Mouse (Mus musculus): ENCODE measurements around the gene Dcbld1. TPM values are rescaled to one million over a fixed set of nuclear protein-coding genes. Genes with fewer than 3 reads are reported as not detected.
"Not testable (repeated sequence)": the region's sequence is repeated elsewhere in the genome, so short reads cannot be mapped to it uniquely, and the experiment has no call there.

The Dcbld1 gene
- polyA plus RNA-seq, 1 experiment from 2014 or later: 4.8 TPM

DNA sequence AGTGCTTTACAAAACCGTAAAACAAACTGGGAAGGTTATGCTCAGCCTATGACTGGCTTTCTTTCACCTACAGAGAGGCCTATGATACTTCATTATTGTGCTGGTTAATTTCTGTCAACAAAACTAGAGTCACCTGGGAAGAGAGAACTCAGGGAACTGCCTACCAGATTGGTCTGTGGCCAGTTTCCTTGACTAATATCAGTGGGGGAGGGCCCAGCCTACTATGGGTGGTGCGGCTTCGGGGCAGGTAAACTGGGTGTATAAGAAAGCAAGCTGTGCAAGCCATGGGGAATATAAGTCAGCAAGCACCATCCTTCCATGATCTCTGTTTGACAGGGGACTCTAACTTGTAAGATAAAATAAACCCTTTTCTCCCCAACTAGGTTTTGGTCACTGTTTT is 47.2 kb downstream of the Dcbld1 start:
- H3K9ac ChIP-seq: no peak overlapping the region
- H3K27ac ChIP-seq: no peak overlapping the region
- H3K27me3 ChIP-seq: no peaks in the 10 kb centered on the region
- H3K9me3 ChIP-seq (replicated peaks): no peaks in the 10 kb centered on the region
- no peak overlapping the region for H3K4me2 ChIP-seq
- H3K4me1 ChIP-seq (replicated peaks): no peaks in the 10 kb centered on the region; the same call in 1 of the 2 replicates
- DNase-seq (no peak), ATAC-seq (ENCODE audit: low read depth) (no peak)
- H3K36me3 ChIP-seq: no peaks in the 10 kb centered on the region; the same call in 1 of the 2 replicates
- H3K4me3 ChIP-seq (replicated peaks): no peak overlapping the region
- WGBS (ENCODE audit: insufficient replicate concordance): 76% methylated on average over 3 of the region's 3 CpGs

DNA sequence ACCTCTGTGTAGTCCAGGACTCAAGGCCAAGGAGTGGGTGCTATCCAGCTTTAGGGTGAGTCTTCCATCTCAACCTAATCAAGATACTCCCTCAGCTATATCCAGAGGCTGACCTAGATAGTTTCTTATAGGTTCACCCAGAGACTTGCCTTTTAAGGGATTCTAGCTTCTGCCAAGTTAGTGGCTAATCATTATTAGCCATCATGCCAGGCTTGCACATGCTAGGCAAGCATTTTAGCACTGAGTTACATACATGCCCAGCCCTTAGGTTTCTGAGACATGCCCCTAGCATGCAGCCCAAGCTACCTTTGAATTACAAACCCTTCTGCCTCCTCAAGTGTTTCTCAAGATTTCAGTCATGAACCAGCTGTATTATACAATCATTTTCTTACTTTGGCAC is 47.9 kb downstream of the Dcbld1 start:
- Histone ChIP-seq H3K36me3 (no peaks in the 10 kb centered on the region; the same call in 1 of the 2 replicates), H3K27ac (no peak overlapping the region), H3K9ac (no peak overlapping the region), H3K27me3 (no peaks in the 10 kb centered on the region), H3K9me3 (replicated peaks) (no peaks in the 10 kb centered on the region), H3K4me3 (replicated peaks) (no peak overlapping the region), H3K4me2 (no peak overlapping the region), H3K4me1 (replicated peaks) (no peaks in the 10 kb centered on the region; the same call in 1 of the 2 replicates)
- ATAC-seq (ENCODE audit: low read depth) (no peak), DNase-seq (no peak)

DNA sequence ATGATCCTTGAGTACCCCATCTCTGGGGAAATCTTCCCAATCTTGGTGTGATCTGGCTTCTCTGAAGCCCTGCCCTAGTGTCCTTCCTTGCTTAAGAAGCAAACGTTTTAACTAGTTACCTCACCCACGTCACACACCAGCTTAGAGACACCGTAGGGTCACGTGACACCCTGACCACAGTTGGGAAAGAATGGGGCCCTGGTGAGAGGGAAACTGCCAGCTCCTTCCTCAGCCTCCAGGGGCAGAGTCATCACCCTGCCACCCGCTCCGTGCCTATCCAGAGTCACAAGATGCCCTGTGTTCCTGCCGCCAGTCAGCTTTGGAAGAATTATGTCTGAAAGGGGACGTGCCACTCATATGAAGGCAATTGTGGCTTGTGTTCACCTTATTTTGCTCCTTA is 51.2 kb downstream of the Dcbld1 start:
- Histone ChIP-seq H3K4me3 (replicated peaks) (no peak overlapping the region), H3K9ac (no peak overlapping the region), H3K4me1 (replicated peaks) (no peaks in the 10 kb centered on the region; the same call in 1 of the 2 replicates), H3K9me3 (replicated peaks) (no peaks in the 10 kb centered on the region), H3K27me3 (no peaks in the 10 kb centered on the region), H3K4me2 (no peak overlapping the region), H3K27ac (no peak overlapping the region), H3K36me3 (no peaks in the 10 kb centered on the region; the same call in 1 of the 2 replicates)
- DNase-seq (no peak), ATAC-seq (ENCODE audit: low read depth) (peak; percentile 41; the same call in 1 of the 2 replicates)
- WGBS (ENCODE audit: insufficient replicate concordance): 27% methylated on average over 8 of the region's 8 CpGs

DNA sequence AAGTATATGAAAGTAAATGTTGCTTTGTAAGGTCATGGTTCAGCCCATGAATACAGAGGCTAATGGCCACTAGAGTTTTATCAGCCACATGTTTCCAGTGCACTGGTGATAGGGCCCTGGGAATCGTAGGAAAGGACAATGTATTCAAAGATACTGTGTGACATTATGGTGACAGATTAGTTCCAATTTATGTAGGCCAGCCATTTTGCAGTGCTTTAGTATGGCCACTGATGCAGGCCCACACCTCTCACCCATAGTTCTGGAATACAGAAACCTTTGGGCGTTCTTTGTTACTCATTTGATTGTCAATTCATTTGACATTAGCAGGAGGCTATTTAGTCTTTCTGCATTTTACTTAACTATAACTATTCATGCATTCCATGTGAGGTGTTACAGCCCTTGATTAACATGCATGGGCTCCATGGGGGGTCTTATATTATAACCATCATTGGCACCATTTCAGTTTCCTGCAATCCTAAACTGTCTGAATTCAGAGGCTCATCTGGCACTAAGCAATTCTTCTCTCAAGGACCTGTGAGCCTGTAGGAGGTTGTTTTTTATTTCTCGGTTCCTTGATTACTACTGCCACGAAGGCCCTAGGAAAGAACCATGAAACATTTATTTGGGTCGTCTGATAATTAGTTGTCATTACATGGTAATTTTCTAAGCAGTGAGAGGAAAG is 54.6 kb downstream of the Dcbld1 start:
- no peak for ATAC-seq (ENCODE audit: low read depth)

DNA sequence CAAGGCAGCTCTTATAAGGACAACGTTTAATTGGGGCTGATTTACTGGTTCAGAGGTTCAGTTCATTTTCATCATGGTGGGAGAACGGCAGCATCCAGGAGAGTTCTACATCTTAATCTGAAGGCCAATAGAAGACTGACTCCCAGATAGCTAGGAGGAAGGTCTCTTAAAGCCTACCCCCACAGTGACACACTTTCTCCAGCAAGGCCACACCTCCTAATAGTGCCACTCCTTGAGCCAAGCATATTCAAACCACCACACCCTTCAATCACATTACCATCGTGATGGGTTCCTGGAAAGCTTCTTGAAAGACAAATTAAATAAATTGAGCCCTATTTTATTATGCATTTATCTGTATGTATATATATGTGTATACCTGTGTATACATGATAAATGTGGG is 55.8 kb downstream of the Dcbld1 start:
- WGBS (ENCODE audit: insufficient replicate concordance): 64% methylated on average over 3 of the region's 3 CpGs

More for the DNA sequence above, 54.6 kb downstream of the Dcbld1 start:
- DNase-seq: no peak
- no peaks in the 10 kb centered on the region for H3K9me3 ChIP-seq (replicated peaks)
- H3K36me3 ChIP-seq: no peaks in the 10 kb centered on the region
- no peak overlapping the region for H3K9ac ChIP-seq
- WGBS (ENCODE audit: insufficient replicate concordance): 55% methylated on average over 5 of the region's 5 CpGs
- H3K27ac ChIP-seq: no peak overlapping the region
- no peak overlapping the region for H3K4me3 ChIP-seq (replicated peaks)
- no peak overlapping the region for H3K4me2 ChIP-seq
- H3K4me1 ChIP-seq (replicated peaks): no peaks in the 10 kb centered on the region; the same call in 1 of the 2 replicates
- no peaks in the 10 kb centered on the region for H3K27me3 ChIP-seq

DNA sequence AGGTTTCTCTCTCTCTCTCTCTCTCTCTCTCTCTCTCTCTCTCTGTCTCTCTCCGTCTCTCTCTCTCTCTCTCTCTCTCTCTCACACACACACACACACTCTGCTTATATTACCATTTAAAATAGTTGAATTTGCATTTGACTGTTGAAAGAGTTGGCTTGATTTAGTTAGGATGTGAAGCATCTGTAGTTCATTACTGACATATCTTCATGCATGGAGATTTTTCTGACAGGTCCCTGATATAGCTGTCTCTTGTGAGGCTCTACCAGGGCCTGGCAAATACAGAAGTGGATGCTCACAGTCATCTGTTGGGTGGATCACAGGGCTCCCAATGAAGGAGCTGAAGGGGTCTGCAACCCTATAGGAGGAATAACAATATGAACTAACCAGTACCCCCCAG is 59.0 kb downstream of the Dcbld1 start:
- H3K4me2 ChIP-seq; H3K27me3 ChIP-seq; H3K9me3 ChIP-seq (replicated peaks); H3K4me1 ChIP-seq (replicated peaks); H3K4me3 ChIP-seq (replicated peaks); H3K36me3 ChIP-seq; ATAC-seq (ENCODE audit: low read depth); H3K9ac ChIP-seq; DNase-seq; H3K27ac ChIP-seq: not testable (repeated sequence)
- 52% methylated on average over 1 of the region's 1 CpGs for WGBS (ENCODE audit: insufficient replicate concordance)

More for the DNA sequence above, 55.8 kb downstream of the Dcbld1 start:
- no peaks in the 10 kb centered on the region; the same call in 1 of the 2 replicates for H3K4me1 ChIP-seq (replicated peaks)
- DNase-seq (no peak), ATAC-seq (ENCODE audit: low read depth) (no peak)
- H3K27ac ChIP-seq: no peak overlapping the region
- no peaks in the 10 kb centered on the region for H3K36me3 ChIP-seq
- no peak overlapping the region for H3K4me2 ChIP-seq
- no peak overlapping the region for H3K4me3 ChIP-seq (replicated peaks)
- H3K27me3 ChIP-seq: no peaks in the 10 kb centered on the region
- H3K9me3 ChIP-seq (replicated peaks): no peaks in the 10 kb centered on the region
- H3K9ac ChIP-seq: no peak overlapping the region

DNA sequence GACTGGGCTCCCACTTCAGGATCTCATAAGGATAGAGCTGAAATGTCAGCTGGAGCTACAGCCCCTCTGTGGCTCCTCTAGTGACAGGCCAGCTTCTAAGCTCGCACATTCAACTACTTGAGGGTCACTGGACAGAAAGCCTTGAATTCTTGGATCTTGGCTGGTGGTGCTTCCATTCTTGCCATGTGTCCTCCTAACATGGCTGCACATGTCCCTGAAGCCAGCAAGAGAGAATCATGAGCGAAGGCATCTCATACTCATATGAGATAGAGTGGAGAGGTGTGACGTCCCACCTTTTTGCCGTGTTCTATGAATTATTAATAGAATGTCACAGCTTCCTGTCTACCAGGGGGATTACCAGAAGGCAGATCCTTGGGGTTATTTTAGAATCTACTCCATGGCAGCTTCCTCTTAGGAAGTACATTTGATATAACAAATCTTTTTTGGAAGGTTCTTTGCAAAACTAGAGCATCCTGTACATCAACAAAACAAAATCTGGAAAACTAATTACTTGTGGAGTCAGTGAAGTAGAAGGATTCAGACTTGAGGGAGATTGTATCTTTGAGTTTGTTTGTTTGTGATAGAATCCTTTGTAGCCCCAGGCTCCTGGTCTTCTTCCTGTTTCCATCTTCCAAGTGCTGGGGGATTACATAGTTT is 60.6 kb downstream of the Dcbld1 start:
- Histone ChIP-seq H3K4me2 (no peak overlapping the region), H3K4me1 (replicated peaks) (no peaks in the 10 kb centered on the region; the same call in 1 of the 2 replicates), H3K4me3 (replicated peaks) (no peak overlapping the region), H3K9ac (no peak overlapping the region), H3K27ac (no peak overlapping the region), H3K36me3 (no peaks in the 10 kb centered on the region), H3K9me3 (replicated peaks) (no peaks in the 10 kb centered on the region), H3K27me3 (no peaks in the 10 kb centered on the region)
- 71% methylated on average over 4 of the region's 4 CpGs for WGBS (ENCODE audit: insufficient replicate concordance)
- no peak for ATAC-seq (ENCODE audit: low read depth)
- no peak for DNase-seq

DNA sequence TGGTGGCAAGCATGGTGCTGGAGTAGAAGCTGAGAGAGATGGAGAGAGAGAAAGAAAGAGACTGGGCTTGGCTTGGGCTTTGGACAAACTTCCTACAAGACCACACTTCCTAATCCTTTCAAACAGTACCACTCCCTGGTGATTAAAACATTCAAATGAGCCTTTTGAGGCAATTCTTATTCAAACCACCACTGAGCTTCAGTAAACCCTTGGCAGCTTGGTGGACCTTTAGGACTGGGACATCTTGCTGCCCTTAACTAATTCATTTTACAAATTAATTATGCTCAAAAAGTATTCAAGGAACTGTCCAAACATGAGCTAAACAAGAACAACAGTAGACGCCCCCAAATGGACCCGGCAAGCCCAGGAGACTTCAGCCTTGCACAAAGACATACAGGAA is 62.5 kb downstream of the Dcbld1 start:
- Histone ChIP-seq H3K27me3 (no peaks in the 10 kb centered on the region), H3K4me3 (replicated peaks) (no peak overlapping the region), H3K9ac (no peak overlapping the region), H3K9me3 (replicated peaks) (no peaks in the 10 kb centered on the region), H3K27ac (no peak overlapping the region), H3K36me3 (no peaks in the 10 kb centered on the region), H3K4me2 (no peak overlapping the region), H3K4me1 (replicated peaks) (no peaks in the 10 kb centered on the region; the same call in 1 of the 2 replicates)
- ATAC-seq (ENCODE audit: low read depth) (no peak), DNase-seq (no peak)
- WGBS (ENCODE audit: insufficient replicate concordance): 65% methylated on average over 2 of the region's 2 CpGs

DNA sequence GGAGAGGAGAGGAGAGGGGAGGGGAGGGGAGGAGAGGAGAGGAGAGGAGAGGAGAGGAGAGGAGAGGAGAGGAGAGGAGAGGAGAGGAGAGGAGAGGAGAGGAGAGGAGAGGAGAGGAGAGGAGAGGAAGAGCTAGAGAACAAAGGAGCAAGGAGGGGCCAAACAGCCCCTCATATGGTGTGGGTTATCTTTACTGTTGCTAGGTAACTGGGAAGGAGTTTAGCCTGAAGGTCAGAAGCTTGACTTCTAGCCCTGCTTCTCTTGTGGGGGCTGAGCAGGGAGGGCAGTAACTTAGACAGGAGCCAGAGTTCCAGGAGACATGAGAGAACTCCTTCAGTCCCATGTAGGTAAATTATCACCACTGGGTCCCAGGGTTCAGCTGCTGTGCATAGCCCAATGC is 65.1 kb downstream of the Dcbld1 start:
- DNase-seq; H3K9ac ChIP-seq; H3K9me3 ChIP-seq (replicated peaks); H3K4me2 ChIP-seq; H3K27me3 ChIP-seq; H3K36me3 ChIP-seq; H3K4me3 ChIP-seq (replicated peaks); H3K4me1 ChIP-seq (replicated peaks); H3K27ac ChIP-seq; ATAC-seq (ENCODE audit: low read depth): not testable (repeated sequence)

DNA sequence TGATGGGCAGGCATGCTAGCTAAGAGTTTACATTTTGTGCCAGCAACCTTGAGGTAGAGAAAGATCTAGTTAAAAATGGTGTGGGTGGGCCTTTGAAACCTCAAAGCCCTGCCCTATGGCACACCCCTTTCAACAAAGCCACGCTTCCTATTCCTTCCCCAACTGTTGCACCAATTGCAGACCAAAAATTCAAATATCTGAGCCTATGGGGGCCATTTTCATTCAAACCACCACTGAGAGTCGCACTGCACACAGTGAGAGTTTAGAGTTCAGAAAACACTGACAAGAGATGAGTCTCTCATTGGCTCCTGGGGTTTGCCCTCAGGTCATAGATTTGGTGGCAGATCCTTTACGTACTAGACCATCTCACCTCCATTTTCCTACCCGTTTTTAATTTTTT is 68.3 kb downstream of the Dcbld1 start:
- Histone ChIP-seq H3K9me3 (replicated peaks) (no peaks in the 10 kb centered on the region), H3K4me1 (replicated peaks) (no peaks in the 10 kb centered on the region), H3K36me3 (0 out of 2 replicates have a peak, but pooled peaks cover 5% of the 10 kb centered on the region), H3K27me3 (no peaks in the 10 kb centered on the region), H3K4me3 (replicated peaks) (no peak overlapping the region), H3K9ac (no peak overlapping the region), H3K4me2 (no peak overlapping the region), H3K27ac (no peak overlapping the region)
- ATAC-seq (ENCODE audit: low read depth) (no peak), DNase-seq (no peak)
- WGBS (ENCODE audit: insufficient replicate concordance): 72% methylated on average over 4 of the region's 4 CpGs

DNA sequence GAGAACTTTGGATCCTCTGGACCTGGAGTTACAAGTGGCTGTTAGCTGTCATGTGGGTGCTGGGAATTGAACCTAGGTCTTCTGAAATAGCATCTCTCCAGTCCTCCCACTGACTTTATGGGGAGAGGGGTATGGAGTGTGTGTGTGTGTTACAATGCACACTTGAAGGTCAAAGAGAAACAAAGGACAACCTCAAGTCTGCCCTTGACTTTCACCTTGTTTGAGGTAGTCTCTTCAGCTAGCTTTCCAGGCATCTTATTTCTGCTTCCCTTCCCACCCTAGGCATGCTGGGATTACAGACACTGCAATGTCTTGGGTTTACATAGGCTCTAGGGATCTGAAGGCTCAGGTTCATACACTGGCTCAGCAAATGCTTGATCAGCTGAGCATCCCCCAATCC is 68.9 kb downstream of the Dcbld1 start:
- Histone ChIP-seq H3K9me3 (replicated peaks) (no peaks in the 10 kb centered on the region), H3K4me3 (replicated peaks) (no peak overlapping the region), H3K27ac (no peak overlapping the region), H3K4me1 (replicated peaks) (no peaks in the 10 kb centered on the region), H3K36me3 (0 out of 2 replicates have a peak, but pooled peaks cover 5% of the 10 kb centered on the region), H3K9ac (no peak overlapping the region), H3K27me3 (no peaks in the 10 kb centered on the region), H3K4me2 (no peak overlapping the region)
- DNase-seq (no peak), ATAC-seq (ENCODE audit: low read depth) (no peak)

DNA sequence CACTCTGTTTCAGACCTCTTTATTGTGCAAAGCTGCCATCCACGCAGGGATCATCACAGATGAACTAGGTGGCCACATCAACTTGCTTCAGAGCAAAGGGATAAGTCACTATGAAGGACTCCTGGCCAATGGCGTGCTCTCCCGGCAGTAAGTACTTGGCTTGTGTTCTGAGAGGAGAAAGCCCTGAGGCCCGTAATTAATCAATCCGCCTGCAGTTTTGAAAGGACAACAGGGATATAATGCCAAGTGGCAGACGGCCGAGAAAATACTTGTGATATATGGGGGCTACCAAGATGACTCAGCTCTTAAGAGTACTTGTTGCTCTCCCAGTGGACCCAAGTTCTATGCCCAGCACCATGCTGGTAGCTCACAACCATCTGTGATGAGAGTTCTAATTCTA is 71.2 kb downstream of the Dcbld1 start:
- Histone ChIP-seq H3K27me3 (no peaks in the 10 kb centered on the region), H3K4me1 (replicated peaks) (no peaks in the 10 kb centered on the region), H3K9ac (no peak overlapping the region), H3K27ac (no peak overlapping the region), H3K4me2 (no peak overlapping the region), H3K36me3 (0 out of 2 replicates have a peak, but pooled peaks cover 5% of the 10 kb centered on the region), H3K9me3 (replicated peaks) (no peaks in the 10 kb centered on the region), H3K4me3 (replicated peaks) (no peak overlapping the region)
- no peak for ATAC-seq (ENCODE audit: low read depth)
- no peak for DNase-seq
- WGBS (ENCODE audit: insufficient replicate concordance): 81% methylated on average over 7 of the region's 7 CpGs
